Mouse (Mus musculus) bone marrow macrophage, adult 2 months (primary cell): ENCODE measurements at regions not wholly inside any gene's neighbourhood (a gene's known extent, or its start where the extent isn't known, plus 50 kb on each side); places are given as distances from the start of the nearest gene placed in this dataset.

Experiments used
- CTCF ChIP-seq: IDR thresholded peaks from 2 replicates; pipeline ENCODE4 v1.5.1; 2012; ENCODE audit warnings: low read depth, mild to moderate bottlenecking, low read length, moderate library complexity
- POLR2A ChIP-seq: IDR thresholded peaks from 2 replicates; pipeline ENCODE4 v1.6.1; 2012; ENCODE audit warnings: mild to moderate bottlenecking, low read depth, low read length, borderline replicate concordance

DNA sequence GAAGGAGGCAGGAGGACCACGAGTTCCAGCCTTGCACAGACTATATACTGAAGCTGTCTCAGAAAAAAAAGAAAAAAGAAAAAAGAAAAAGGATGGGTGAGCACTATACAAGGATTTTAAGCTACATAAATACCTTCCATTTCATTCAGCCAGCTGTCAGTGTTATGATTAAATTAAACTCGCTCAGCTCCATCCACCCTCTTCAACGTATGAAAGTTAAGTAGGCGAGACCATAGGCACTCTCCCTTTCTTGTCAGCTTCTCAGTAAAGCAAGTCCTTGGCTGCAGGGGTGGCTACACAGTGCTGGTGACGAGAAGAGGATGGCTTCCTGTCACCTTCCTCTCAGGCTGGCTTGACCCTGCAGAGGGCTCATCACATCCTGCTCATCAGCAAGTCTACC, 450.7 kb downstream of the Cd83 start:
- no peak for TF ChIP-seq POLR2A
- no peak for TF ChIP-seq CTCF
